8 mouse cellular contexts compared by ENCODE assay signal in genomic region chr14:121697709-121698619, GRCm38 (mm10).
DNase-seq lines count a peak whose midpoint lies in the region; ATAC-seq and TF ChIP-seq lines count a peak whose summit lies in the region.

No protein-coding gene starts in this region.

- H3K27me3 ChIP-seq in E14TG2a.4 (ENCODE audit: insufficient read depth, low read length) = no peaks in the 10 kb centered on the region
- H3K27me3 ChIP-seq in hindbrain, embryonic 14.5 days (ENCODE audit: control insufficient read depth, insufficient read depth, low read length) = no peaks in the 10 kb centered on the region

- H3K9ac ChIP-seq in hindbrain, embryonic 14.5 days = peak overlapping the region; percentile 41

- ATAC-seq in hindbrain, embryonic 14.5 days (ENCODE audit: low FRiP score) = peak; percentile 82

- no peak for TF ChIP-seq POLR2A in brain, embryonic 14.5 days (IDR thresholded peaks at IDR 0.05; ENCODE audit: borderline replicate concordance, extremely low read depth, insufficient read depth, insufficient read length, poor library complexity, severe bottlenecking)

- peaks cover 19% of the 10 kb centered on the region for H3K4me1 ChIP-seq in E14TG2a.4 (replicated peaks; ENCODE audit: low read depth, low read length)
- peaks cover 10% of the 10 kb centered on the region for H3K4me1 ChIP-seq in hindbrain, embryonic 14.5 days (replicated peaks; ENCODE audit: control insufficient read depth, insufficient read depth, low read length)

- no peaks in the 10 kb centered on the region for H3K9me3 ChIP-seq in E14TG2a.4 (ENCODE audit: low read length)
- H3K9me3 ChIP-seq in hindbrain, embryonic 14.5 days (ENCODE audit: control insufficient read depth, low read length) = no peaks in the 10 kb centered on the region

- TF ChIP-seq CTCF in E14TG2a.4 (conservative IDR thresholded peaks at IDR 0.05; ENCODE audit: low read length) = no peak
- TF ChIP-seq CTCF in brain, embryonic 14.5 days (IDR thresholded peaks at IDR 0.05; ENCODE audit: borderline replicate concordance, extremely low read depth, insufficient read depth, insufficient read length) = no peak

- peak; percentile 61 for DNase-seq in brain, embryonic 14.5 days (ENCODE audit: low read depth)
- peak; percentile 28 to 52 for DNase-seq in gastrocnemius, adult 8-10 months (ENCODE audit: low spot score in 2 of 2)
- peak; percentile 50 for DNase-seq in hindbrain, embryonic 14.5 days (ENCODE audit: low spot score)
- peak; percentile 29 for DNase-seq in left cerebral cortex, adult 11 months (ENCODE audit: low spot score)
- peak; percentile 72 for DNase-seq in lung, postnatal 14 days
- peak; percentile 75 for DNase-seq in retina, postnatal 1 day
- no peak for DNase-seq in c-Kit-positive CD71-positive TER-119-positive erythroid progenitor cells, embryonic 14.5 days (ENCODE audit: low spot score)

- peak overlapping the region; percentile 71 for H3K27ac ChIP-seq in hindbrain, embryonic 14.5 days

- WGBS in hindbrain, embryonic 14.5 days = 8% methylated on average over 23 of the region's 23 CpGs

- no peaks in the 10 kb centered on the region for H3K36me3 ChIP-seq in E14TG2a.4 (ENCODE audit: insufficient read depth, low read length)
- no peaks in the 10 kb centered on the region for H3K36me3 ChIP-seq in hindbrain, embryonic 14.5 days (replicated peaks; ENCODE audit: control insufficient read depth, insufficient read depth)

- peak overlapping the region; percentile 59 for H3K4me2 ChIP-seq in hindbrain, embryonic 14.5 days (replicated peaks)

- peak overlapping the region; percentile 54 for H3K4me3 ChIP-seq in E14TG2a.4 (replicated peaks; ENCODE audit: low read length)
- H3K4me3 ChIP-seq in hindbrain, embryonic 14.5 days (replicated peaks; ENCODE audit: low read length) = peak overlapping the region; percentile 28
